Mouse (Mus musculus): ENCODE results near the gene Eed. TPM values are rescaled to one million over a fixed set of nuclear protein-coding genes. Genes with fewer than 3 reads are reported as not detected.

The Eed gene
- polyA plus RNA-seq (2015; fragmentation: Nextera tagmentation; extraction: Ambion mirVana): 25.7 and 26.2 TPM in 2 replicates

DNA sequence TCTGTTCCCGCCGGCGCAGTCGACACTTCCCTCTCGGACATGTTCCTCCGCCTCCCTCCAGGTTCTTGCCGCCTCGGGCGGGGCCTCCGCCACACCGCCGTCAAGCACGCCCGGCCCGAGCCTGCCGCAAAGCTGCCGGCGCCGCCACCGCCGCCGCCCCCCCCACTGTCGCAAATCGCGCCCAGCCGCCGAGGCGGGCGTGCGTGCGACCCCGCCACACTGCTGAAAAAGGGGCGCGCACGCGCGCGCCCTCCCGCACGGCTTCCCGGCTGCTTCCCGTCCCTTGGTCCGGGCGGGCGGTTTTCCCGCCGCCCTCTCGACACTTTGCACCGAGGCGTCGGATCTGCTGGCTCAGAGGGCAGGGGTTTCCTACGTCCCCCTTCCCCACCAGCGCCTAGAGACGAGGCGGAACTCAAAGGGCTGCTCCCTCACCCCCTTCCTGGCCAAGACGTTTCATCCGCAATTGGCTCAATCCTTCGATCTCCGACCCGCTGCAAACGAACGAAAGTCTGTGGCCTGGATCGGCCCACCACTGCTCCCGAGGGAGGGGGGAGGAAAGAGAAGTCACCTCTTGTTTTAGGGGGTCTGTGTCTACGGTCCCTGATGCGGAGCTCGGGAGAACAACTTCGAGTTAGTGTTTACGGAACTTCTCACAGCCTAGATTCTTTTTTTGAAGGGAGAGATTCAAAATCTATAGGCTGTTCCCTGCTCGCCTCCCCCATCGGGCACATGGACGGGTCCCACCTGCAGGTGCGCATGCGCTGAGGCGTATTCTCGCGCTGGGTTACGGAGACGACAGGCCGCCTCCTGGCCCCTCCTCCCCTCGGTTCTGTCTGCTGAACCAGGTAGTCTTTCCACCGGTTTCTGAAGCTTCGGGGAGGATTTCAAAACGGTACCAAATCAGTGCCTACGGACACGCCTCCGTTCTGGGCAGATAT, at the start of gene Eed:
Eed (minus strand) TSS at position 499 of the 938 bp plus-strand sequence.
- peaks cover 10% of the 10 kb centered on the region for H3K36me3 ChIP-seq (ENCODE audit: control insufficient read depth, insufficient read depth)
- under 1% methylated on average over 87 of the region's 87 CpGs for WGBS (ENCODE audit: insufficient replicate concordance)
- H3K27me3 ChIP-seq (ENCODE audit: control insufficient read depth, insufficient read depth, low read depth, low read length): no peaks in the 10 kb centered on the region
- peak; percentile 85 for ATAC-seq (ENCODE audit: low read depth)
- H3K4me1 ChIP-seq (ENCODE audit: control insufficient read depth, low read depth, low read length): peaks cover 16% of the 10 kb centered on the region
- peak within 1 kb of the TSS; percentile 84 for H3K4me3 ChIP-seq (ENCODE audit: low read depth, low read length)
- H3K4me2 ChIP-seq (ENCODE audit: low read depth, low read length): peak within 1 kb of the TSS; percentile 80
- peak within 1 kb of the TSS; percentile 98 for H3K27ac ChIP-seq (ENCODE audit: low read length)
- no peaks in the 10 kb centered on the region for H3K9me3 ChIP-seq (replicated peaks; ENCODE audit: control insufficient read depth, low read length)
- H3K9ac ChIP-seq (ENCODE audit: low read depth, low read length): peak within 1 kb of the TSS; percentile 92

DNA sequence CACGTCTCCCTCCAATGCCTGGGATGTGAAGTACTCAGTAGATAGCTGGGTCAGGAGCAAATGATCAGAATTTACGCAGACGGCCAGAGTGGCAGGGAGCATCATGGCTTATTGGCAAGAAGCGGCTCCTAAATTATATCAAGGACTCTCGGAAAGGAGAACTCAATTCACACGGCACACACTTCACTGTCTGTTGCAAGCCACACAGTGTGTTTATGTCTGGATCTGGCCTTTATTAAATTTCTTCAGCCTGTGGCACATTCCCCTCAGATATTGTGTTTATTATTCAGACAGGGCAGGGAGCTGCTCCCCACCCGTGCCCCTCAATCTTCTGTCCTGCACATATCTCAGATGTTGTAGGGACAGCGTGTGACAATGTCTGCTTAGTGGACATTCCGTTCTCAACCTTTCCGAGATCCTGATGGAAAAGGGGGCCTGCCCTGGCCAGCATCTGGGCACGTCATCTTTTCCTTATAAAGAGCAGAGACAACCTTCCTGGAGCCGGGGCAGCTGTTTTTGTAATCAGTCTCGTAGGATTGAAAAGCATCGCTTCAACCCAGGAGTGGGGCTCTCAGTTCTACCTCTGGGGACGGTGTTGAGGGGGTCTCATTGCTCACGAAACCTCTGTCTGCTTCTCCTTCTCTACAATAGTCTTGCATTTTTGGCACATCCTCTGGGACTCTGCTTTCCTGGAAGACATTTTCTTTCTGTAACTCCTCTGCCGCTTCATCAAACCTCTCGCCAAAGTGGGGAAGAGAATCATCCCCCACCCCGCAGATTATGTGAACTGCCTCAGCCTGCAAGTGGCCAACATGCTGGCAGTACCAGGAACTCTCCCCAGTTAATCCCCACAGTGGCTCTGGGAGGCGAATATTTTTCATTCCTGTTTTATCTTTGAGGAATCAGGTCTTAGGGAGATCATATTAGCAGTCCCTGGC, 49.0 kb upstream of the Eed start:
- Histone ChIP-seq H3K36me3 (ENCODE audit: control insufficient read depth, insufficient read depth) (no peaks in the 10 kb centered on the region), H3K9me3 (replicated peaks; ENCODE audit: control insufficient read depth, low read length) (no peaks in the 10 kb centered on the region), H3K4me1 (ENCODE audit: control insufficient read depth, low read depth, low read length) (peaks cover 11% of the 10 kb centered on the region), H3K27me3 (ENCODE audit: control insufficient read depth, insufficient read depth, low read depth, low read length) (no peaks in the 10 kb centered on the region; the same call in 1 of the 2 replicates), H3K9ac (ENCODE audit: low read depth, low read length) (no peak overlapping the region), H3K4me3 (ENCODE audit: low read depth, low read length) (no peak overlapping the region), H3K4me2 (ENCODE audit: low read depth, low read length) (0 out of 2 replicates have a peak overlapping the region, but pooled peaks have one; percentile 8), H3K27ac (ENCODE audit: low read length) (peak overlapping the region; percentile 41)
- 59% methylated on average over 20 of the region's 20 CpGs for WGBS (ENCODE audit: insufficient replicate concordance)
- no peak for ATAC-seq (ENCODE audit: low read depth)

DNA sequence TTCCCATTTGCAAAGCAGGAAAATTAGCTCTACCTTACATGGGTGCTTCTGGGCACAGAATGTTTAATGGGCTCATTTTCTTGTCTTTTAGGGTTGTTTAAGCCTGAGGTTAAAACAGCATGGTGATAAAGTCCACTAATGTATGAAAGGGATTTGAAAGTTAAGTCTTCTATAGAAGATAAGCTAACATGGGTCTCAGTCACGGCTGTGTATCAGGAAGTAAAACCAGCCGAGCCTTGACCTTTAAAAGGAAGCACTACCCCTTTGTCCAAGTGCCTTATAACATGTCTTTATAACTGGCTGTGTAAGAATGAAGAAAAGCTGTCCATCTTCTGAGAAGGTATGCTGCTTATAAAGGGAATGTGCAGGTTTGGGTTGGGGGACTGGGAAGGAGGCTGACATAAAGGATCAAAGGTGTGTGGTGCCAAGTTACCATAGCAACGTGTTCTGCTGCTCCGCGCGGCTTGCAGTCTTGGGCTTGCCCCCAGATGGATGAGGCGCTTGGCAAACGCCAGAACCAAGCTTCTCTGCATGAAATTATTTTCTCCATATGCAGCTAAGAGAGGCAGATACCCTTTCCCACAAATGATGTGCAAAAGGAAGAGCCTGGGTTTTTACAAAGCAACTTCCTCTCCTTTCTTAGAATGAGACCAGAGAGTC, 48.2 kb upstream of the Eed start:
- 20% methylated on average over 8 of the region's 8 CpGs for WGBS (ENCODE audit: insufficient replicate concordance)
- ATAC-seq (ENCODE audit: low read depth): no peak
- H3K27me3 ChIP-seq (ENCODE audit: control insufficient read depth, insufficient read depth, low read depth, low read length): no peaks in the 10 kb centered on the region; the same call in 1 of the 2 replicates
- no peak overlapping the region for H3K4me3 ChIP-seq (ENCODE audit: low read depth, low read length)
- peaks cover 17% of the 10 kb centered on the region for H3K4me1 ChIP-seq (ENCODE audit: control insufficient read depth, low read depth, low read length)
- H3K4me2 ChIP-seq (ENCODE audit: low read depth, low read length): 0 out of 2 replicates have a peak overlapping the region, but pooled peaks have one; percentile 8
- peak overlapping the region; percentile 41 for H3K27ac ChIP-seq (ENCODE audit: low read length)
- no peak overlapping the region for H3K9ac ChIP-seq (ENCODE audit: low read depth, low read length)
- H3K36me3 ChIP-seq (ENCODE audit: control insufficient read depth, insufficient read depth): no peaks in the 10 kb centered on the region
- no peaks in the 10 kb centered on the region for H3K9me3 ChIP-seq (replicated peaks; ENCODE audit: control insufficient read depth, low read length)

DNA sequence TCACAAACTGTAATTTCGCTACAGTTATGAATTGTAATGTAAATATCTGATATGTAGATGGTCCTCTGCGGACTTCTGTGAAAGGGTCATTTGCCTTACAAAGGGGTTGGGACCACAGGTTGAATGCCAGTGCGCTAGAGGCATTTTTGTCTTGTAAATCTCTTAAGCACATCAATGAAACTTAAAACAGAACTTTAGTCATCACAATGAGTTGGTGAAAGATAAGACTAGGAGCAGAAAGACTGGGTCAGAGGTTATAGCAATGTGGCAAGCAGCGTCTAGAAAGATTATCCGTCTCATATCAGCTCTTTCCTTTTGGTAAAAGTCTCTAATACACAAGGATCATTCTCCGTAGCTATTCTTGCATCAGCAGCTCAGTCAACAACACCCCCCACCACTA, 44.2 kb upstream of the Eed start:
- H3K4me1 ChIP-seq (ENCODE audit: control insufficient read depth, low read depth, low read length): peaks cover 26% of the 10 kb centered on the region
- WGBS (ENCODE audit: insufficient replicate concordance): 33% methylated on average over 6 of the region's 6 CpGs
- no peaks in the 10 kb centered on the region for H3K9me3 ChIP-seq (replicated peaks; ENCODE audit: control insufficient read depth, low read length)
- H3K36me3 ChIP-seq (ENCODE audit: control insufficient read depth, insufficient read depth): no peaks in the 10 kb centered on the region
- no peak overlapping the region for H3K27ac ChIP-seq (ENCODE audit: low read length)
- ATAC-seq (ENCODE audit: low read depth): peak; percentile 19; the same call in 1 of the 2 replicates
- no peak overlapping the region for H3K4me3 ChIP-seq (ENCODE audit: low read depth, low read length)
- no peak overlapping the region for H3K4me2 ChIP-seq (ENCODE audit: low read depth, low read length)
- no peak overlapping the region for H3K9ac ChIP-seq (ENCODE audit: low read depth, low read length)
- H3K27me3 ChIP-seq (ENCODE audit: control insufficient read depth, insufficient read depth, low read depth, low read length): no peaks in the 10 kb centered on the region; the same call in 1 of the 2 replicates

DNA sequence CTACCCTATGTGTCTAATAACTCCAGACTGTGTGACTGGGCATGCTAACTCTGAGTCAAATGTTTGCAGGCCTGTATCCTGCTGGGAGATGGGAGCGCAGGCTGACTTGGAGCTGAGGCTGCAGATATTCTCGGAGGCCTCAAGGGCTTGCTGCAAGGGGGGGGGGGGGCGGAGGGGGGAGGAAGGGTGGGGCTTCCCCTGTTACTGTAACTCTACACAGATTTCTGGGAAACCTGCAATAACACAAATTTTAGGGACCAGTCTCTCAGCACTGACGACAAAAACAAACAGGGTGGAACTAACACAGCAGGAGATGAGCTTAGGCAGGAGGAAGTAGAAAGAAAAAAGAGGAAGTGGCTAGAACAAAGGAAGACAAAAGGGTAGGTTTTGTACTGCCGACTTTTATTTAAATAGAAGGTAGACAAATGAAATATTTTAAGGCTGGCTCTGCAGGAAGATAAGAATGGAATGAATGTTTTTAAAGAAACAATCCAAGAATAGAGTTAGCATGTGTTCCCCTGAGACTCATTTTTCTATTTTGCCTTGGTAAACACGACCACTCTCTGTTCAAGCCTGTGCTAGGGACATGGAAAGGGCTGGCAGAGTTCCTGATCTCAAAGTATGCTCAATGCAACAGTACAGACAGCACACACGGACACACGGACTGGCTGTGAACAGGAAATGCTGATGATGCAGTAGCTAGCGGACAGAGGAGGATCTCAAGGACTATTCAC, 42.4 kb upstream of the Eed start:
- Histone ChIP-seq H3K4me3 (ENCODE audit: low read depth, low read length) (no peak overlapping the region), H3K4me2 (ENCODE audit: low read depth, low read length) (no peak overlapping the region), H3K27ac (ENCODE audit: low read length) (peak overlapping the region; percentile 46), H3K4me1 (ENCODE audit: control insufficient read depth, low read depth, low read length) (peaks cover 25% of the 10 kb centered on the region), H3K9ac (ENCODE audit: low read depth, low read length) (no peak overlapping the region), H3K9me3 (replicated peaks; ENCODE audit: control insufficient read depth, low read length) (no peaks in the 10 kb centered on the region), H3K27me3 (ENCODE audit: control insufficient read depth, insufficient read depth, low read depth, low read length) (no peaks in the 10 kb centered on the region), H3K36me3 (ENCODE audit: control insufficient read depth, insufficient read depth) (no peaks in the 10 kb centered on the region)
- 21% methylated on average over 8 of the region's 9 CpGs for WGBS (ENCODE audit: insufficient replicate concordance)
- ATAC-seq (ENCODE audit: low read depth): peak; percentile 40

DNA sequence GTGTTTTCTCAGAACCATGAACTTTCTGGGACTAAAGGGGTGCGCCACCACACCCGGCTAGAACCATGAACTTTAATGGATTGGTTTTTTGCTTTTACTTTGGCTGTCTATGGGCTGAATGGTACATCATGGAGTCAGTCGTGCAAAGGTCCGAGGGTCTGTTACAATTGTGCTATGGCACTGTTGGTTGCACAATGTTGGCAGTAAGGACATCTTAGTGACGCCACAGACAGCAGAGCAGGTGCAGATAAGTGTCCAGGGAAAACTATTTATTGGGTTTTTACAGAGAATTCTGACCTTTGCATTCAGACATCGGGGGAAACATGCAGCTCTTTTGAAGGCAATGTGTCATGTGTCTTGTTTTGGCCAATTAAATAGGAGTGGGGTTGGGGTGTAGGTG, 39.5 kb upstream of the Eed start:
- Histone ChIP-seq H3K36me3 (ENCODE audit: control insufficient read depth, insufficient read depth) (no peaks in the 10 kb centered on the region), H3K4me1 (ENCODE audit: control insufficient read depth, low read depth, low read length) (peaks cover 33% of the 10 kb centered on the region), H3K27ac (ENCODE audit: low read length) (peak overlapping the region; percentile 72), H3K4me2 (ENCODE audit: low read depth, low read length) (no peak overlapping the region), H3K27me3 (ENCODE audit: control insufficient read depth, insufficient read depth, low read depth, low read length) (no peaks in the 10 kb centered on the region), H3K9ac (ENCODE audit: low read depth, low read length) (no peak overlapping the region), H3K4me3 (ENCODE audit: low read depth, low read length) (no peak overlapping the region), H3K9me3 (replicated peaks; ENCODE audit: control insufficient read depth, low read length) (no peaks in the 10 kb centered on the region)
- WGBS (ENCODE audit: insufficient replicate concordance): 72% methylated on average over 6 of the region's 6 CpGs
- ATAC-seq (ENCODE audit: low read depth): no peak

DNA sequence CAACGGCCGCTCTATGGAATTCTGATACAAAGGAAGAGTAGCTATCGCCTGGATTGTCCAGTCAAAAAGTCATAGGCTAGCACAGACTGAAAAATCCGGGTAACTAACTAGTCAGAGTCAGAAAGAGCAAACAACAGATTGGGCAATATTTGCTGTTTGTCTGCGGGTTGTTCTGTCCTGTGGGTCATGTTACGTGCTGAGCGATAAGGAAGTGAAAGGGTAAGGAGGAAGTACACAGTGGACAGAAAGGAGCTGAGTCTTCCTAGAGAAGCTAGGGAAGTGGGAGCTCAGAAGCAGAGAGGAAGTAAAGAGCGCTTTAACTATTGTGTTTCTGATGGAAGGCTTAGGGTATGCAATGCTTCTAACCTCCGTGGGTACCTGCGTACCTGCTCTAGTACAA, 38.8 kb upstream of the Eed start:
- H3K27me3 ChIP-seq (ENCODE audit: control insufficient read depth, insufficient read depth, low read depth, low read length): no peaks in the 10 kb centered on the region
- peak overlapping the region; percentile 72 for H3K27ac ChIP-seq (ENCODE audit: low read length)
- peaks cover 25% of the 10 kb centered on the region for H3K4me1 ChIP-seq (ENCODE audit: control insufficient read depth, low read depth, low read length)
- H3K9me3 ChIP-seq (replicated peaks; ENCODE audit: control insufficient read depth, low read length): no peaks in the 10 kb centered on the region
- 17% methylated on average over 10 of the region's 10 CpGs for WGBS (ENCODE audit: insufficient replicate concordance)
- ATAC-seq (ENCODE audit: low read depth): peak; percentile 84
- peak overlapping the region; percentile 10 for H3K4me2 ChIP-seq (ENCODE audit: low read depth, low read length)
- no peaks in the 10 kb centered on the region for H3K36me3 ChIP-seq (ENCODE audit: control insufficient read depth, insufficient read depth)
- no peak overlapping the region for H3K4me3 ChIP-seq (ENCODE audit: low read depth, low read length)
- no peak overlapping the region for H3K9ac ChIP-seq (ENCODE audit: low read depth, low read length)

Measured in liver, embryonic 16.5 days (tissue).